Mouse (Mus musculus) intestine, embryonic 15.5 days (tissue): ENCODE data around the gene Slc28a3. TPM values are rescaled to one million over a fixed set of nuclear protein-coding genes. Genes with fewer than 3 reads are reported as not detected.

Source experiments
- ATAC-seq: fragments of 200-750 bp; cut with Nextera tagmentation; 2 replicates; pipeline ENCODE4 v1.8.0; 2017; ENCODE audit warnings: moderate TSS enrichment, moderate library complexity
- H3K27ac ChIP-seq: fragments of 300-500 bp; sonication (generic); 2 replicates; pipeline ENCODE4 v1.5.1; 2015; ENCODE audit warnings: mild to moderate bottlenecking, inconsistent platforms
- H3K27me3 ChIP-seq: fragments of 300-500 bp; sonication (generic); replicated peaks from 2 replicates; pipeline ENCODE4 v1.6.1; 2015; ENCODE audit warnings: inconsistent platforms
- H3K36me3 ChIP-seq: fragments of 300-500 bp; sonication (generic); 2 replicates; pipeline ENCODE4 v1.6.1; 2015; ENCODE audit warnings: inconsistent platforms
- H3K4me1 ChIP-seq: fragments of 300-500 bp; sonication (generic); replicated peaks from 2 replicates; pipeline ENCODE4 v1.6.1; 2015; ENCODE audit warnings: inconsistent platforms
- H3K4me2 ChIP-seq: fragments of 300-500 bp; sonication (generic); replicated peaks from 2 replicates; pipeline ENCODE4 v1.6.1; 2015; ENCODE audit warnings: mild to moderate bottlenecking, inconsistent platforms
- H3K4me3 ChIP-seq: fragments of 300-500 bp; sonication (generic); replicated peaks from 2 replicates; pipeline ENCODE4 v1.5.1; 2015; ENCODE audit warnings: inconsistent platforms
- H3K9ac ChIP-seq: fragments of 300-500 bp; sonication (generic); 2 replicates; pipeline ENCODE4 v1.6.1; 2015; ENCODE audit warnings: inconsistent platforms
- H3K9me3 ChIP-seq: fragments of 300-500 bp; sonication (generic); 2 replicates; pipeline ENCODE4 v1.6.1; 2016; ENCODE audit warnings: inconsistent platforms
- WGBS: fragments of 180-500 bp; shearing (Covaris S2); methylation state at CpG from one replicate; pipeline ENCODE4 v1.1.7; 2015; 5-methylcytosine and 5-hydroxymethylcytosine counted together
- polyA plus RNA-seq: library from polyadenylated mRNA; unstranded; fragments of >200 nt; fragmentation: Nextera tagmentation; extraction: Ambion mirVana; gene quantifications from 2 replicates; pipeline ENCODE4 v1.2.1, GENCODE M21; 2015

Slc28a3 gene
- polyA plus RNA-seq, 1 experiment from 2014 or later = 0.65 TPM

DNA sequence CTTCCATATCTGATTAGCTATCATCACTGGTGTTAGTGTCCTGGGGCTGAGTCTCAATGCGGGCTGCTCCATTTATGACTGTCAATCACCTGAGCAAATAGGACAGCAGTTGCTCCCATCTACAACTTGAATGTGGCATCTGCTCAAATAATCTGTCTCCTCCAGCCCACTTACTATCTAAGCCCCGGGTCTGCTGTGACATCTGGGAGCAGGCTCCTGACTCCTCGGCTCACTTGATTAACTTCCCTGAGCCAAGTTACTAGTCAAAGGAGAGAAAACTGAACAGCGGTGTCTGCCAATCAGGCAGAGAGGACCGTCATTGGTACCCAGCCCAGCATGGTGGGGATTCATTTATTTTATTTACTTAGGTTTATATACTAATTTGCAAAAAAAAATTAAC, 95.0 kb downstream of the Slc28a3 start:
- ATAC-seq = no peak
- no peak overlapping the region for H3K4me3 ChIP-seq
- no peak overlapping the region for H3K4me2 ChIP-seq
- H3K9ac ChIP-seq = no peak overlapping the region
- H3K27ac ChIP-seq = no peak overlapping the region
- H3K36me3 ChIP-seq = no peaks in the 10 kb centered on the region
- H3K27me3 ChIP-seq = no peaks in the 10 kb centered on the region
- no peaks in the 10 kb centered on the region for H3K4me1 ChIP-seq
- 89% methylated on average over 5 of the region's 5 CpGs for WGBS
- H3K9me3 ChIP-seq = no peaks in the 10 kb centered on the region

DNA sequence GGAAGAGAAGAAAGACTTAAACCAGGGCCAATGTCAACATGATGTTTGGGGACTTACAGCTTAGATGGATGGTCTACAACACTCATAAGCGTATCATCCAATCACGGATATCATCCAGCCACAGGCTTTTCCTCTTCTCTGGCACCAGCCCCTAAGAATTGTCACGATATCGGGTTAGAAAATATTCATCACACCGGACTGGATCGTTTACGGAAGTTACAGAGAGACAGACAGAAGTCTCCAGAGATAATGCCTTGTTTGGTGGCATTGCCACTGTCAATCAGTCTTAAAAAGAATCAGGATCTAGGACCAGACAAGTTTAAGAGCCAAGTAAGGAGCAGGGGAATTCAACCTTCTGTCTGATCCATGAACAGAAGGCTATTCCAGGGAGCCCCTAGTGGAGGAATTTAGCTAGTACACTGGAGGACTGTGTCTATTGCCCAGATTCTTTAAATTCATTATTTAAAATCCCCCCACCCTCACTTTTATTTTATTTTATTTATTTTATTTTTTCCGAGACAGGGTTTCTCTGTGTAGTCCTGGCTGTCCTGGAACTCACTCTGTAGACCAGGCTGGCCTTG, 96.4 kb downstream of the Slc28a3 start:
- Histone ChIP-seq H3K4me1 (no peaks in the 10 kb centered on the region), H3K9me3 (no peaks in the 10 kb centered on the region), H3K9ac (no peak overlapping the region), H3K27ac (no peak overlapping the region), H3K27me3 (no peaks in the 10 kb centered on the region), H3K4me2 (no peak overlapping the region), H3K36me3 (no peaks in the 10 kb centered on the region), H3K4me3 (no peak overlapping the region)
- 89% methylated on average over 8 of the region's 8 CpGs for WGBS
- ATAC-seq = no peak

DNA sequence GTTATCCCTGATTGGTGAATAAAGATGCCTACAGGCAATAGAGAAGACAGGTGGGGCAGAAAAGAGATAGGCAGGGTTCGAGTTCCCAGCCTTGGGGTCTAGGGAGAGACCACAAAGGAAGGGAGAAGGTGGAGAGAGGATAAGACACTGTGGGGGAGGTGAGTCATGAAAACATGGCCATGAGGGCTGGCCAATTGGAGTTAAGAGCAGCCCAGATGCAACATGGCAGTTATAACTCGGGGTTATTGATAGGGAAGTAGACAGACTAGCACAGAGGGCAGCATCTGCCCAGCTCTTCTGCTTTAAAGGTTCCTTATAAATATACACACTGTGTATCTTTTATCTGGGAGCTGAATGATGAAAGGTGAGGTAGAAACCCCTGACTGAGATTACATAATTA, 98.8 kb downstream of the Slc28a3 start:
- H3K9ac ChIP-seq = no peak overlapping the region
- H3K9me3 ChIP-seq = no peaks in the 10 kb centered on the region
- H3K4me1 ChIP-seq = no peaks in the 10 kb centered on the region
- no peak overlapping the region for H3K4me3 ChIP-seq
- H3K36me3 ChIP-seq = no peaks in the 10 kb centered on the region
- H3K27me3 ChIP-seq = no peaks in the 10 kb centered on the region
- no peak overlapping the region for H3K27ac ChIP-seq
- 82% methylated on average over 2 of the region's 2 CpGs for WGBS
- ATAC-seq = no peak
- H3K4me2 ChIP-seq = no peak overlapping the region

DNA sequence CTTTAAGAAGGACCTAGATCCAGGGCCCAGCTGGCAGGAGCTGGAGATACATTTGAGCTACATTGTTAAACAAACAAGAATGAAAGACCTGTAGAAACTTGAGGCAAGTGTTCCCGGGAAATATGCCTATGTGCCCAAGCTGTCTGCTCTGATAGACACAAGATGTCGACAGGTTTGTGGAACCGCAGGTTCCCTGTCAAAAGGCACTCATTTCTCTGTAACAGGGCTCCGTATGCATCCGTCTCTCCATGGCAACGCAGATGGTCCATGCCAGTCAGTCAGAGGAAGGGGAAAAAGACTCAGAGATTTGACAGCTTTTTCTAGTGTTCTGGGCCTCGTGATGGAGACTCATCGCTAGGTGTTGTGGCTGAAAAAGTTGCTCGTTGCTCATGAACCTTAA, 99.4 kb downstream of the Slc28a3 start:
- ATAC-seq = no peak
- H3K36me3 ChIP-seq = no peaks in the 10 kb centered on the region
- WGBS = 86% methylated on average over 9 of the region's 9 CpGs
- no peak overlapping the region for H3K9ac ChIP-seq
- H3K27ac ChIP-seq = no peak overlapping the region
- no peaks in the 10 kb centered on the region for H3K27me3 ChIP-seq
- H3K9me3 ChIP-seq = no peaks in the 10 kb centered on the region
- no peaks in the 10 kb centered on the region for H3K4me1 ChIP-seq
- H3K4me2 ChIP-seq = no peak overlapping the region
- H3K4me3 ChIP-seq = no peak overlapping the region

DNA sequence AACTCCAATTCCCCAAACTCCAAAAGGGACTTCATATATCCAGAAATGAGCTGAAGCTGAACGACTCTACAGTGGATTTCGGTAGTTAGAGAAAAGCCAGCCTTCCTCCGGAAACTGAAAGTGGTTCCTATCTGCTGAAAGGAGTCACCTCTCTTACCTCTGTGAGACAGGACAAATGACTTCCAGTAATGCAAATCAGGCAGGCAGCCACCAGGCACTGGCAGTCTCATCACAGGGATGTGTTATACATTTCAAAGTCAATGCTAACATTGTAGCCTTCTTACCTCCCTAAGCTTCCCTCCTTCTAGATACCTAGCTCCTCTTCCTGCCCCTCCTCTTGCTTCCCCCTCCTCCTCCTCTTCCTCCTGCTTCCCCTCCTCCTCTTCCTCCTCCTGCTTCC, 101.4 kb downstream of the Slc28a3 start:
- Histone ChIP-seq H3K36me3 (no peaks in the 10 kb centered on the region), H3K27me3 (no peaks in the 10 kb centered on the region), H3K9me3 (no peaks in the 10 kb centered on the region), H3K4me1 (no peaks in the 10 kb centered on the region), H3K9ac (no peak overlapping the region), H3K4me2 (no peak overlapping the region), H3K27ac (no peak overlapping the region), H3K4me3 (no peak overlapping the region)
- no peak for ATAC-seq
- 35% methylated on average over 3 of the region's 3 CpGs for WGBS

DNA sequence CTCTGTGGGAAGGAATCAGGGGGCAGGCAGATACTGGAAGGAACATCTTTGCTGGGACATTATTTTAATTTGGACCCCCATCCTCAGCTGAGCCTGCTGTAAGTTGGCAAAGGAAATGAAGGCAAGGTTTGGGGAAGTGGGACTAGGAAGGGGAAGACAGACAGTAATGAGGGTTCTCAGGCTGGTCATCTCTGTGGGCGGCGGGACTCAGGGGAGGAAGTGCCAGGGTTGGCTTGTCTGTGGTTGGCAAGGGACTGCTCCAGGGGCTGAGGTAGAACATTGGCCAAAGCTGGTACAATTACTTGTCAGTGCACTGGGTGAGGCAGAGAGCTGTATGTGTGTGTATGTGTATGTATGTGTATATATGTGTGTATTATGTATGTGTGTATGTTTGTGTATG, 107.1 kb downstream of the Slc28a3 start:
- no peak for ATAC-seq

DNA sequence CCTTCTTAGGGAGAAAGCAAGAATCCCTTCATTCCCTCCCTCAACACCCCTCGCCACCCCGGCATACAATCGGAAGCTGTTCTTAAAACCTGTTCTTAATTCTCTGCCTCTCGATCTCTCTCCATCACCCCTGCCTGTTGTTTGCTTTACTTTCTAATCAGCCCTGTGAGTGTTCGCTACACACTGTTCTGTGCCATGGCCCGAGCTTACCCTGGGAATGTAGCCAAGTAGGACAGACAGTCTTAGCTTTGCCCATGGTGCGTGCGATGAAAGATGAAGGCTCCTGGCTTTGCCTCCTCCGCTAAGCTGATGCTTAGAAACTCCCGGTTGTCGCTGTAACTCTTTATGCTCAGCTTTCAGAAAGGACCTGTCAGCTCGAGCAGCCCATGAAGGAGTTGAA, 112.9 kb downstream of the Slc28a3 start:
- Histone ChIP-seq H3K27ac (no peak overlapping the region), H3K9ac (no peak overlapping the region), H3K27me3 (no peaks in the 10 kb centered on the region), H3K4me2 (no peak overlapping the region), H3K9me3 (no peaks in the 10 kb centered on the region), H3K36me3 (no peaks in the 10 kb centered on the region), H3K4me3 (no peak overlapping the region), H3K4me1 (no peaks in the 10 kb centered on the region)
- no peak for ATAC-seq
- WGBS = 78% methylated on average over 12 of the region's 12 CpGs

More for the DNA sequence above, 107.1 kb downstream of the Slc28a3 start:
- Histone ChIP-seq H3K27ac (no peak overlapping the region), H3K9me3 (no peaks in the 10 kb centered on the region), H3K36me3 (no peaks in the 10 kb centered on the region), H3K9ac (no peak overlapping the region), H3K4me1 (no peaks in the 10 kb centered on the region), H3K4me2 (no peak overlapping the region), H3K27me3 (no peaks in the 10 kb centered on the region), H3K4me3 (no peak overlapping the region)
- 91% methylated on average over 2 of the region's 2 CpGs for WGBS

Other genes with a start within 250 kb of the Slc28a3 start
- gene 2210016F16Rik, start 225.7 kb downstream of the Slc28a3 start, polyA plus RNA-seq = 42.1 and 44.1 TPM in 2 replicates
- 21.5 and 25.7 TPM in 2 replicates for gene Rmi1, start 208.6 kb downstream of the Slc28a3 start, polyA plus RNA-seq
- 1,180 and 1,388 TPM in 2 replicates for gene Hnrnpk, start 207.5 kb downstream of the Slc28a3 start, polyA plus RNA-seq
- gene Ntrk2, start 195.7 kb upstream of the Slc28a3 start, polyA plus RNA-seq = 1.7 and 2.2 TPM in 2 replicates